Mouse (Mus musculus): ENCODE results near the gene Ppp1r1c.

The Ppp1r1c gene

GRCm38 (mm10) chr2:79856874-79857273 is 149.3 kb downstream of the Ppp1r1c start:
- DNase-seq (ENCODE audit: low read depth in 2 of 2, low spot score in 2 of 2) = no peak

- peak in 1 of 2 experiments; percentile 0 for DNase-seq (ENCODE audit: low read depth in 2 of 2, low spot score in 2 of 2)
These were observed 157.9 kb downstream of the Ppp1r1c start for GRCm38 (mm10) chr2:79865275-79865999.
